Mouse (Mus musculus) CD4-positive, CD25-positive, alpha-beta regulatory T cell, adult 2 months (primary cell): ENCODE measurements at regions not wholly inside any gene's neighbourhood (a gene's known extent, or its start where the extent isn't known, plus 50 kb on each side); places are given as distances from the start of the nearest gene placed in this dataset.

Source experiments
- DNase-seq: peaks from one replicate; pipeline ENCODE4 v3.0.0-alpha.2; 2012; ENCODE audit warnings: low read depth, low spot score

DNA sequence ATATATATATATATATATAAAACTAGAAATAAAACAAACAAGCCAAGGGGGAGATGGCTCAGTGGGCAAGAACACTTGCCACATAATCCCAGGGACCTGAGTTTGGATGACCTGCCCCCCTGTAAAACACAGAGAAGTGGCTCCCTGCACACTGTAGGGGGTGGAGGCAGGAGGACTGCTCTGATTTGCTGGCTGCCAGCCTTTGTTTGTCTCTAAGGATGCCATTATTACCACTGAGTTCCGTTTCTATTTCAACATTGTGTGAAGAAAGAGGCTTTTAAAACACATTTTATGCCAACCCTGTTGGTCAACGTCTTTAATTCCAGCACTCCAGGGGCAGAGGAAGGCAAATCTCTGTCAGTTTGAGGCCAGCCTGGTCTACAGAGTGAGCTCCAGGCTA is 82.2 kb upstream of the Errfi1 start:
- no peak for DNase-seq

GRCm38 (mm10) chr4:150769043-150769442 is 84.7 kb upstream of the Errfi1 start:
- DNase-seq = no peak

- no peak for DNase-seq
Measured at GRCm38 (mm10) chr4:150758467-150759237, 95.1 kb upstream of the Errfi1 start.

- no peak for DNase-seq
Measured at GRCm38 (mm10) chr4:150757815-150758426, 95.8 kb upstream of the Errfi1 start.

- no peak for DNase-seq
Measured at GRCm38 (mm10) chr4:150757291-150757741, 96.4 kb upstream of the Errfi1 start.

DNA sequence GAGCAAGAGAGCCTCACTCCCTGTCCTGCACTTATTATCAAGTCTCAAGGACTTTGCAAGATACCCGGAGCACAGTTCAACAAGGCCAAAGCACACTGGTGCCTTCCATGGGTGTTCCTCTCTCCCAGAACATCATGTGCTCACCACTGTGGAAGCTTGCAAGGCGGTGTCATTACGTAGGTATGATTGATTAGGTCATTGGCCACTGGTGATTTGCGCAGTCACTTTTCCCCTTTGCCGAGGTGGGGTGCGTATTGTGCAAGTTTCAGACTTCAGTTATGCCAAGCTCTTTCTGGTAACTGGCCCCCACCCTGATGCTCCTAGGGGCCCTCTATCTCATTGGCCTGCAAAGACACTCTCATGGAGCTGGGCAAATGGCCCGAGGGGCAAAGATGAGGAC is 98.3 kb upstream of the Errfi1 start:
- no peak for DNase-seq

- no peak for DNase-seq
Measured at GRCm38 (mm10) chr4:150752151-150752550, 100.2 kb upstream of the Slc45a1 start.

- DNase-seq = no peak
Measured at GRCm38 (mm10) chr4:150750445-150751213, 98.7 kb upstream of the Slc45a1 start.

DNA sequence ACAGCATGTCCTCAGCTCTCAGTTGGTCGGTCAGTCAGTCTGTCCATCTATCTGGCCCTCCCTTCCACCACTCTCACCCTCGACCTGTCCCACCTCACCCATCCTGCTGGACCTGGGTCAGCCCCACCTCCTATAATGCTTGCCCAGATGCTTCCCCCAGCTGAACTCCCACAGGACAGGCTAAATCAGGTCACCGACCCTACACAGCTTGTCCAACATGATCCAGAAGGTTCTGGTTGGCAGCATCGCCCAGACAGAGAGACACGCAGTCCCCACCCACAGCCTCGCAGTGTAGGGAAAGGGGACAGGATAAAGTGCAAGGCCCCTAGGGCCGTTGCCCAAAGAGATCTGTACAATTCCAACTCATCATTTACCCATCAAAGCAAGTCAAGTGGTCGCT is 97.1 kb upstream of the Slc45a1 start:
- no peak for DNase-seq

DNA sequence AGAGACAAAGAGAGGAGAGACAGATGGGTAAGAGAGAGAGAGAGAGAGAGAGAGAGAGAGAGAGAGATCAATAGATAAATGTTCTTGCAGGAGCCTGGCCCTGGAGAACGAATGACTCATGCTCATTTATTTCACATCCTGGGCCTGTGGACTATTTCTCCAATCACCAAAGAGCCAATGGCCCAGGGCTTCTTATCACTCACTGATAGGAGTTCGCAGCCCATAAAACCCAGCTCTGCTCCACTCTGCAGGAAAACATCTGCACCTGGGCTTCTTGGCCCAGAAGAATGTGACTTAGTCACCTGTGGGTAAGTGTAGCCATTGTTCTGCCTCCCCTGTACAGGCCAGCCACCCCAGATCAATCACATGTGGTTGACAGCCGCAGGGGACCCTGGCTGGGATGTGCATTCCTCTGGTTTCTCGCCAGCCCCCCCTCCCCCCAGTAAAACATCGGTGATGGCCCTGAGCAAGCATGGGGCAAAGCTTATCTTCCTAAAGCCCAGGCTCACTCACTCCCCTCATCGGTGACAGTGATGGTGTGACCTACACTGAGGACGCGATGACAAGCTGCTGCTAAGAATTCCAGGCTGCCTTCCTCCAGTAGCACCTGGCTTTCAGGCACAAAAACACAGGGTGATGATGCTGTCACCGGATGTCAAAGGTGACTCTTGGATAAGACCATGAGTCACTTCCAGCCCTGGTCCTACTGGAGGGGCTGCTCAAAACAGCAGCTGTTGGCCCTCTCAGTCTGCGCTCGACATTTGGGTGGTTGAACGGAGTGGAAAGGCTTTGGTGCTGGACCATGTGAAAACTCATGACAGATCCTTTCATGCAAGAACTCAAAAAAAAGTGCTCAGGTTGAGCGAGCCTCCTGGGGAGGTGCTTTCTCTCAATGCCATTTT is 96.4 kb upstream of the Slc45a1 start:
- DNase-seq = no peak

- no peak for DNase-seq
Measured at GRCm38 (mm10) chr4:150746430-150746923, 94.5 kb upstream of the Slc45a1 start.

GRCm38 (mm10) chr4:150745529-150746429 is 93.8 kb upstream of the Slc45a1 start:
- DNase-seq = peak; percentile 72

DNA sequence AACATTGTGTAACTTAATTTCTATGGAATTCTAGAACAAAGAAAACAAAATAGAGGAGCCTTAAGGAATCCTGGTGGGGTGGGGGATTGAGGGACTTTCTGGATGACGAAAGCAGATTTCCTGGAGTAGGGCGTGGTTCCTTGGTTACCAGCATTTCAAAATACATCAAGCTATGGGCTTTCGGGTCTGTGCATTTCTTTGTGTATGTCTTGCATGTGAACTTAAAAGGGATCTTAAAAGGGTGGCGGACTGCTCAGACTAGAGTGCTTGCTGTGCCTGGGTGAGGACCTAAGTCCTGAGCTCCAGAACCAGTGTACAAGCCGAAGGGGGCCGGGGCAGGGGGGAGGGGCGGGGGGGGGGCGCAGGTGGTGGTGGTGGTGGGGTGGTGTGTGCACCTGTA is 91.5 kb upstream of the Slc45a1 start:
- peak; percentile 32 for DNase-seq

GRCm38 (mm10) chr4:150743103-150743502 is 91.1 kb upstream of the Slc45a1 start:
- DNase-seq = peak; percentile 63

GRCm38 (mm10) chr4:150741810-150742209 is 89.8 kb upstream of the Slc45a1 start:
- no peak for DNase-seq

DNA sequence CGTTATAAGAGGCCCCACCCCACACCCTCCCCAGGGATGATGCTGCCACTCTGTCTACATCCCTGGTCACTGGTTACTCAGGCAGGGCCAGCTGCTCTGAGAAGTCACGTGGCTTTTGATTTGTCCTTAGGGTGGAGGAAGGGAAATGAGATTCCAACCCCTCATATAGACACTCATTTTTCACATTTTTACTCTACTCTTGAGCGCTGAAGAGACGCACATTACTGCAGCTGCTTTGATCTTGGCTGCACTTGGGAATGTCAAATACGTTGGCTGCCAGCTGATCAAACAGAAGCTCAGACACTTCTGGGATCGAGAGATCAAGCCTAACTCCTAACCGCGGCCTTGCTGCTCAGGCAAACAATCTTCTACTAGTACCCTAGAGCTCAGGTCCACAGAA is 88.2 kb upstream of the Slc45a1 start:
- DNase-seq = no peak

DNA sequence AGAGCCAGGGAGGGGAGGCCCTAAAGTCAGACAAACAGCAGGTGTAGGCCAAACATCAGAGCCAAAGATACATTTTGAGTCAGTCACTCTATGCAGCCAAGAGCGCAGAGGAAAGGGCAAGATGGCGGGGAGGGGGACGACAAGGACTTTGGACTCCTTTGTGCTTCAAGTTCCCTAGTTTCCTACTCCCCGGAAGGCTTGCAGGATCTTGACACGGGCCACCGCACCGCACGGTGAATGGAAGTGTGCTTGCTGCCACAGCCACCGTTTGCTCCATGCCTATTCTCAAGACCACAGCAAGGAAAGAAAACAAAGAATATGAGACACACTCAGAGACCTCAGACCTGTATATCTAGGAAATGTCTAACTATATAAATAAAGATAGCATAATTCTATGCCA is 86.8 kb upstream of the Slc45a1 start:
- DNase-seq = no peak

DNA sequence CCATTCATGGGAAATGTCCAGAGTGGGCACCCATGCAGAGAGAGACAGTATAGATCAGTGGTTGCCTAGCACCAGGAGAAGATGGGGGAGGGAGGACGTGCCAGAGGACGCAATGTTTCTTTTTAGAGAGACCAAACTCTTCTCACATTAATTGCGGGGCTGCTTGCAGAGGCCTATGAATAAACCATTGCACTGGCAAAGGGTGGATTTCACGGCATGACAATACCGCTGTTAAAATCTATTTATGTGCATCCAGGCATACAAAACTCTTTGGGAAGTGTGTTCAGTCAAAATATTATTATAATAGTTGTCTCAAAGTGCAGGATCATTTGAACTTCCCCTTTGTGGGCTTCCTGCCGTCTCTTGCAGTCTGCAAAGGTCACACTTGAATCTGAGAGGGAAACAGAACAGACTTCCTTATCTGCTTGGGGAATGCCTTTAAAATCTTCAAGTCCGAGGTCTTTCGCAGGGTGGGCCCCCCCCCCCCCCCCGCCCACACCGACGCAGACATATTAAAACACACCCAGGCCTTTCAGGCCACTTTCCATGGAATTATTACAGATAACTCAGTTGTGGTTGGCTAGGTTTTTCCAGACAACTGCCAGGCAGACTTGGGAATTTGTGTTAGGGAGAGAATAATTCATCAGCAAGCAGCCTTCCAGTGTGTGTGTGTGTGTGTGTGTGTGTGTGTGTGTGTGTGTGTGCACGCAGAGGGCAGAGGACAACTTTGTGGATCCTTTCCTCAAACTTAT is 78.3 kb upstream of the Slc45a1 start:
- DNase-seq = no peak

DNA sequence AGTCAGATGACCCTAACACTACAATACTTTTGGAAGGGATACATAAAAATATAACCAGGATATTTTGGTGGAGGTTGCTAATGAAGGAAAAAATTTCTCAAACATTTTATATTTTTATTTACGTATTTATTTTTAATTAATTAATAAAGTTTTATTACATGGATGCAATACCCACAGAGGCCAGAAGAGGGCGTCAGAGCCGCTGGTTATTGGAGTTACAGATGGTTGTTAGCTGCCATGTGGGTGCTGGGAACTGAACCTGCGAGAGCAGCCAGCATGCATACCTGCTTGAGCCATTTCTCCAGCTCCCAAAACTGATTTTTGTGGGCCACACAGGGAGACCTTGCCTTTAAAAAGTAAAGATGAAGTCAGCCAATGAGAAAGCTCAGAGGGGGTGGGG is 74.6 kb upstream of the Slc45a1 start:
- DNase-seq = no peak

GRCm38 (mm10) chr4:150726136-150726480 is 74.1 kb upstream of the Slc45a1 start:
- DNase-seq = no peak
